ENCODE assay signal across 9 mouse cellular contexts in the genomic region with DNA sequence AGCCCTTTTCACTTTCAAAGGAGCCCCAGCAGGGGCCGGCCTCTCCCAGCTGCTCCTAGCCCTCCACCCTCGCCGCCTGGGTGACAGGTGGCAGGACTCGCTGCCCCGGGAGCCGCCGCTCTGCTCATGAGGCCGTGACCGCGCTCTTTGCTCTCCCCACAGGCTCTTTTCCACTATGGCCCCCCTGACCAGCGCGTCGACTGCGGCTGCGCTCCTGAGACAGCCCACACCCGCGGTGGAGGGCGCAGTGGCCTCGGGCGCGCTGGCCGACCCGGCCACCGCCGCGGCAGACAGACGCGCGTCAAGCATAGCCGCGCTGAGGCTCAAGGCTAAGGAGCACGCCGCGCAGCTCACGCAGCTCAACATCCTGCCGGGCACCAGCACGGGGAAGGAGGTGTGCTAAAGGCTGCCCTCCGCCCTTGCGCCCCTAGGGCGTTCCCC. TPM values are rescaled to one million over a fixed set of nuclear protein-coding genes. Genes with fewer than 3 reads are reported as not detected.
A peak's percentile ranks its signal among the peaks of the same experiment; 100 is the strongest.
DNase-seq lines count a peak whose midpoint lies in the region; ATAC-seq and TF ChIP-seq lines count a peak whose summit lies in the region.
"Had no signal": no experiment of that assay in that cellular context is flagged by ENCODE, and none has a peak within 500 bp of the region (broad histone marks: within the 10 kb centered on the region; RNA-seq: fewer than 3 reads in every experiment).

No protein-coding gene starts in this region.

- TF ChIP-seq CTCF in lung, postnatal 0 days (IDR thresholded peaks at IDR 0.05) = no peak
- TF ChIP-seq CTCF in lung, adult 2 months (IDR thresholded peaks at IDR 0.05; ENCODE audit: insufficient read depth, low read length) = no peak

- TF ChIP-seq EP300 in lung, postnatal 0 days (IDR thresholded peaks at IDR 0.05) = no peak

- H3K36me3 ChIP-seq in lung, postnatal 0 days (ENCODE audit: insufficient read depth, low read length) = no peaks in the 10 kb centered on the region
- no peaks in the 10 kb centered on the region for H3K36me3 ChIP-seq in forebrain, embryonic 11.5 days (ENCODE audit: control insufficient read depth, insufficient read depth, low read length)
- no peaks in the 10 kb centered on the region for H3K36me3 ChIP-seq in limb, embryonic 12.5 days
- H3K36me3 ChIP-seq in stomach, embryonic 14.5 days (ENCODE audit: control insufficient read depth, insufficient read depth, low read length) = no peaks in the 10 kb centered on the region

- H3K27me3 ChIP-seq in lung, postnatal 0 days (replicated peaks; ENCODE audit: insufficient read depth, low read length) = peaks cover 27% of the 10 kb centered on the region
- H3K27me3 ChIP-seq in forebrain, embryonic 11.5 days (ENCODE audit: control insufficient read depth, insufficient read depth, low read length) = peaks cover 2% of the 10 kb centered on the region
- H3K27me3 ChIP-seq in limb, embryonic 12.5 days = peaks cover 90% of the 10 kb centered on the region
- H3K27me3 ChIP-seq in stomach, embryonic 14.5 days (ENCODE audit: control insufficient read depth, insufficient read depth, low read length) = peaks cover 38% of the 10 kb centered on the region; the same call in 1 of the 2 replicates

- H3K4me1 ChIP-seq in lung, postnatal 0 days (ENCODE audit: insufficient read depth, low read depth, low read length) = no peaks in the 10 kb centered on the region
- H3K4me1 ChIP-seq in lung, adult 2 months (ENCODE audit: control insufficient read depth, insufficient read depth, low read length) = peaks cover 2% of the 10 kb centered on the region; the same call in 1 of the 2 replicates
- peaks cover 4% of the 10 kb centered on the region; the same call in 1 of the 2 replicates for H3K4me1 ChIP-seq in forebrain, embryonic 11.5 days (replicated peaks; ENCODE audit: control insufficient read depth, insufficient read depth, low read length)
- H3K4me1 ChIP-seq in limb, embryonic 12.5 days (replicated peaks) = no peaks in the 10 kb centered on the region; the same call in 1 of the 2 replicates
- H3K4me1 ChIP-seq in stomach, embryonic 14.5 days (ENCODE audit: control insufficient read depth, insufficient read depth, low read length) = no peaks in the 10 kb centered on the region

- WGBS in lung, postnatal 0 days = 7% methylated on average over 16 of the region's 40 CpGs
- WGBS in lung, adult 2 months = 25% methylated on average over 40 of the region's 40 CpGs
- WGBS in forebrain, embryonic 11.5 days = 10% methylated on average over 40 of the region's 40 CpGs
- WGBS in limb, embryonic 12.5 days = 8% methylated on average over 40 of the region's 40 CpGs
- WGBS in stomach, embryonic 14.5 days = 26% methylated on average over 40 of the region's 40 CpGs

- peak; percentile 14; the same call in 1 of the 2 replicates for ATAC-seq in lung, postnatal 0 days
- peak; percentile 13 for ATAC-seq in forebrain, embryonic 11.5 days (replicated peaks; ENCODE audit: low FRiP score)
- ATAC-seq in limb, embryonic 12.5 days (ENCODE audit: insufficient number of reproducible peaks, insufficient read depth, low FRiP score, low TSS enrichment, low read depth) = peak; percentile 24; the same call in 1 of the 2 replicates
- no peak for ATAC-seq in stomach, embryonic 14.5 days (ENCODE audit: insufficient number of reproducible peaks, insufficient read depth, low FRiP score, low read depth)

- H3K9me3 ChIP-seq in lung, postnatal 0 days (ENCODE audit: low read length) = no peaks in the 10 kb centered on the region
- no peaks in the 10 kb centered on the region for H3K9me3 ChIP-seq in forebrain, embryonic 11.5 days (ENCODE audit: control insufficient read depth, low read length)
- H3K9me3 ChIP-seq in limb, embryonic 12.5 days = no peaks in the 10 kb centered on the region
- H3K9me3 ChIP-seq in stomach, embryonic 14.5 days (ENCODE audit: control insufficient read depth, low read depth, low read length) = no peaks in the 10 kb centered on the region

- peak overlapping the region; percentile 25; the same call in 1 of the 2 replicates for H3K4me3 ChIP-seq in lung, postnatal 0 days (ENCODE audit: low read depth, low read length)
- H3K4me3 ChIP-seq in lung, adult 2 months (replicated peaks; ENCODE audit: extremely low read depth, low read depth, low read length) = no peak overlapping the region
- H3K4me3 ChIP-seq in forebrain, embryonic 11.5 days (ENCODE audit: low read depth, low read length) = peak overlapping the region; percentile 14
- peak overlapping the region; percentile 21; the same call in 1 of the 2 replicates for H3K4me3 ChIP-seq in limb, embryonic 12.5 days (replicated peaks)
- 0 out of 2 replicates have a peak overlapping the region, but pooled peaks have one; percentile 2 for H3K4me3 ChIP-seq in stomach, embryonic 14.5 days (ENCODE audit: low read depth, low read length)

- no peak for TF ChIP-seq POLR2A in lung, adult 2 months (IDR thresholded peaks at IDR 0.05; ENCODE audit: borderline replicate concordance, extremely low read depth, low read depth, low read length)

- H3K4me2 ChIP-seq in lung, postnatal 0 days (replicated peaks; ENCODE audit: low read depth, low read length) = peak overlapping the region; percentile 47
- H3K4me2 ChIP-seq in forebrain, embryonic 11.5 days (ENCODE audit: low read depth, low read length, severe bottlenecking) = peak overlapping the region; percentile 43
- peak overlapping the region; percentile 37 for H3K4me2 ChIP-seq in limb, embryonic 12.5 days
- H3K4me2 ChIP-seq in stomach, embryonic 14.5 days (replicated peaks; ENCODE audit: low read depth, low read length) = peak overlapping the region; percentile 18

- no peak for DNase-seq in lung, postnatal 0 days (ENCODE audit: low spot score)
- no peak for DNase-seq in lung, adult 2 months
- peak; percentile 73 for DNase-seq in forebrain, embryonic 11.5 days (ENCODE audit: low spot score)
- DNase-seq in lung, postnatal 10 days = no peak
- DNase-seq in cerebellum, postnatal 10 days = no peak
- no peak for DNase-seq in lung, adult 18-20 months

- no peak overlapping the region for H3K27ac ChIP-seq in lung, postnatal 0 days (ENCODE audit: low read length)
- H3K27ac ChIP-seq in forebrain, embryonic 11.5 days (ENCODE audit: low read depth, low read length) = peak overlapping the region; percentile 74
- no peak overlapping the region for H3K27ac ChIP-seq in limb, embryonic 12.5 days
- H3K27ac ChIP-seq in stomach, embryonic 14.5 days (ENCODE audit: low read length) = no peak overlapping the region
- H3K27ac ChIP-seq: macrophage had no signal

- no peak overlapping the region for H3K9ac ChIP-seq in lung, postnatal 0 days (replicated peaks; ENCODE audit: low read depth)
- H3K9ac ChIP-seq in forebrain, embryonic 11.5 days (ENCODE audit: low read length) = peak overlapping the region; percentile 52
- H3K9ac ChIP-seq in limb, embryonic 12.5 days (replicated peaks) = no peak overlapping the region
- no peak overlapping the region for H3K9ac ChIP-seq in stomach, embryonic 14.5 days (replicated peaks; ENCODE audit: low read depth, low read length)

RNA-seq across cellular contexts. Expression of a gene that starts 10.8 kb away (rescaled TPM):
- not detected in 2 replicates for polyA plus RNA-seq in lung, postnatal 0 days (2015; fragmentation: Nextera tagmentation; extraction: Ambion mirVana)
- polyA plus RNA-seq in lung, adult 2 months (2012; rRNA removed) = 0.05 TPM in 1 of 2 replicates, not detected in the other
- polyA plus RNA-seq in forebrain, embryonic 11.5 days (2014; fragmentation: Nextera tagmentation; extraction: Ambion mirVana) = 48.4 and 51.3 TPM in 2 replicates
- 0.61 and 0.76 TPM in 2 replicates for polyA plus RNA-seq in limb, embryonic 12.5 days (2016; fragmentation: Nextera tagmentation; extraction: Ambion mirVana)
- 0.08 and 0.13 TPM in 2 replicates for polyA plus RNA-seq in stomach, embryonic 14.5 days (2014; fragmentation: Nextera tagmentation; extraction: Ambion mirVana)
- polyA plus RNA-seq: macrophage had no signal

Comparison
In these comparisons a context has a peak if more than half of its experiments do, and no peak if none do; other contexts are left out.
1. RNA of a gene that starts 10.8 kb away (polyA plus RNA-seq): 48.4 to 51.3 TPM in forebrain, embryonic 11.5 days; 0.61 to 0.76 TPM in limb, embryonic 12.5 days, 0.08 to 0.13 TPM in stomach, embryonic 14.5 days, 0.05 TPM in lung, adult 2 months and not detected in lung, postnatal 0 days; every median in the first group is over 10 times any median in the second.
2. Peak in every context shown above with its lines, with median percentiles within 50 percentile points of each other: H3K4me2 ChIP-seq.